Mouse (Mus musculus) lung, postnatal 0 days (tissue): ENCODE results near the gene Myo5a.

ENCODE experiments used
- CTCF ChIP-seq: IDR thresholded peaks from 2 replicates; pipeline ENCODE4 v1.5.1; 2016; ENCODE audit warnings: antibody characterized with exemption, mild to moderate bottlenecking
- EP300 ChIP-seq: IDR thresholded peaks from 2 replicates; pipeline ENCODE4 v1.6.1; 2016; ENCODE audit warnings: antibody characterized with exemption, mild to moderate bottlenecking, control low read depth

DNA sequence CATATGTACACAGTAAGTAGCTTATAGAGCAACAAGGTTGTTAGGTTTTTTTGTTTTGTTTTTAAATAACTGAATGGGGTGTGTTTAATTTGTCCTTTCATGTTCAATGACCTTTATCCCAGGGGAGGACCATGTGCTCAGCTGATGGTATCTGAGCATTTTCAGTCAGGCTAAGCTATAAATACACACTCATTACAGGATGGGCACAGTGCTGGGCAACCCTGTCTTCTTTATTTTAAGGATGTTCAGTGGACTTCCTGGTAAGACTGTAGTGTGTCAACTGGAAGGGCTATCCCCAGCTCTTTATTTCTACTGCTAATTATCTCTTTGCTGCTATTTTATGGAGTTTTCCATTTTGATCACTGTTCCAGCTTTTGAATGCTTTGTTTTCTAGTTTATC lies 92.8 kb downstream of the Myo5a start:
- TF ChIP-seq CTCF = no peak
- no peak for TF ChIP-seq EP300
